8 mouse cellular contexts compared by ENCODE assay signal in genomic region chr11:49202071-49202470, GRCm38 (mm10). TPM values are rescaled to one million over a fixed set of nuclear protein-coding genes. Genes with fewer than 3 reads are reported as not detected.
DNase-seq lines count a peak whose midpoint lies in the region; ATAC-seq and TF ChIP-seq lines count a peak whose summit lies in the region.

No protein-coding gene starts in this region.

- H3K9me3 ChIP-seq in erythroblast, embryonic 14.5 days (ENCODE audit: control insufficient read depth, low read length) = peaks cover 5% of the 10 kb centered on the region
- H3K9me3 ChIP-seq in limb, embryonic 14.5 days (ENCODE audit: control insufficient read depth, low read length) = no peaks in the 10 kb centered on the region
- H3K9me3 ChIP-seq in stomach, postnatal 0 days (ENCODE audit: control insufficient read depth, low read length) = no peaks in the 10 kb centered on the region

- no peak for TF ChIP-seq CTCF in spleen, adult 2 months (IDR thresholded peaks at IDR 0.05; ENCODE audit: extremely low read depth, insufficient read depth, insufficient read length, insufficient replicate concordance)
- no peak for TF ChIP-seq CTCF in stomach, postnatal 0 days (IDR thresholded peaks at IDR 0.05; ENCODE audit: low read depth)

- ATAC-seq in erythroblast, adult 5-6 weeks (replicated peaks; ENCODE audit: low FRiP score, poor library complexity, severe bottlenecking) = no peak
- no peak for ATAC-seq in limb, embryonic 14.5 days (ENCODE audit: low FRiP score, low read depth)
- ATAC-seq in stomach, postnatal 0 days (ENCODE audit: low FRiP score, low TSS enrichment) = no peak
- ATAC-seq in frontal cortex, adult (ENCODE audit: low TSS enrichment) = no peak

- H3K4me3 ChIP-seq in erythroblast, embryonic 14.5 days (replicated peaks) = peak overlapping the region; percentile 87
- no peak overlapping the region for H3K4me3 ChIP-seq in spleen, adult 2 months (ENCODE audit: extremely low read depth, insufficient read depth, insufficient read length)
- H3K4me3 ChIP-seq in limb, embryonic 14.5 days (replicated peaks; ENCODE audit: low read length) = peak overlapping the region; percentile 83
- peak overlapping the region; percentile 85 for H3K4me3 ChIP-seq in stomach, postnatal 0 days (ENCODE audit: low read depth, low read length)

- peak overlapping the region; percentile 98 for H3K27ac ChIP-seq in spleen, adult 2 months (ENCODE audit: insufficient read depth, low read length)
- peak overlapping the region; percentile 99; the same call in 1 of the 2 replicates for H3K27ac ChIP-seq in limb, embryonic 14.5 days (replicated peaks; ENCODE audit: low read depth, low read length)
- peak overlapping the region; percentile 99 for H3K27ac ChIP-seq in stomach, postnatal 0 days (replicated peaks)

- peaks cover 9% of the 10 kb centered on the region for H3K36me3 ChIP-seq in erythroblast, embryonic 14.5 days (ENCODE audit: control insufficient read depth)
- H3K36me3 ChIP-seq in spleen, adult 2 months (ENCODE audit: control insufficient read depth, insufficient read depth, low read length) = peaks cover 6% of the 10 kb centered on the region; the same call in 1 of the 2 replicates
- H3K36me3 ChIP-seq in limb, embryonic 14.5 days (ENCODE audit: control insufficient read depth, insufficient read depth, low read length) = peaks cover 9% of the 10 kb centered on the region
- H3K36me3 ChIP-seq in stomach, postnatal 0 days (ENCODE audit: control insufficient read depth, insufficient read depth, low read length) = no peaks in the 10 kb centered on the region

- 39% methylated on average over 2 of the region's 2 CpGs for WGBS in spleen, adult 2 months
- WGBS in limb, embryonic 14.5 days = 45% methylated on average over 2 of the region's 2 CpGs
- WGBS in stomach, postnatal 0 days = 40% methylated on average over 2 of the region's 2 CpGs

- no peak for TF ChIP-seq POLR2A in spleen, adult 2 months (IDR thresholded peaks at IDR 0.05; ENCODE audit: low read depth, low read length)
- TF ChIP-seq POLR2A in limb, embryonic 14.5 days (IDR thresholded peaks at IDR 0.05; ENCODE audit: borderline replicate concordance, extremely low read depth, insufficient read depth, insufficient read length) = no peak

- peaks cover 45% of the 10 kb centered on the region for H3K4me1 ChIP-seq in erythroblast, embryonic 14.5 days (ENCODE audit: control insufficient read depth)
- H3K4me1 ChIP-seq in spleen, adult 2 months (ENCODE audit: control insufficient read depth, insufficient read depth, insufficient read length) = peaks cover 7% of the 10 kb centered on the region
- peaks cover 4% of the 10 kb centered on the region for H3K4me1 ChIP-seq in limb, embryonic 14.5 days (ENCODE audit: control insufficient read depth, insufficient read depth, low read length)
- H3K4me1 ChIP-seq in stomach, postnatal 0 days (replicated peaks; ENCODE audit: control insufficient read depth, insufficient read depth) = peaks cover 4% of the 10 kb centered on the region; the same call in 1 of the 2 replicates

- peak overlapping the region; percentile 80 for H3K4me2 ChIP-seq in limb, embryonic 14.5 days (replicated peaks; ENCODE audit: low read depth, low read length, severe bottlenecking)
- peak overlapping the region; percentile 83 for H3K4me2 ChIP-seq in stomach, postnatal 0 days (replicated peaks; ENCODE audit: low read depth)

- DNase-seq in spleen, adult 2 months (ENCODE audit: low read depth in 1 of 2, low spot score in 2 of 2) = no peak
- no peak for DNase-seq in spleen, postnatal 4 days (ENCODE audit: low spot score in 2 of 2)
- DNase-seq in limb, embryonic 14.5 days (ENCODE audit: low spot score) = no peak
- no peak for DNase-seq in stomach, postnatal 0 days (ENCODE audit: low spot score)
- DNase-seq in cerebellum, postnatal 4 days (ENCODE audit: low spot score in 2 of 2) = no peak

- peak overlapping the region; percentile 99 for H3K9ac ChIP-seq in limb, embryonic 14.5 days (ENCODE audit: low read depth, low read length, severe bottlenecking)
- peak overlapping the region; percentile 93 for H3K9ac ChIP-seq in stomach, postnatal 0 days (ENCODE audit: low read length)

- no peak for TF ChIP-seq EP300 in stomach, postnatal 0 days (optimal IDR thresholded peaks at IDR 0.05)

- H3K27me3 ChIP-seq in erythroblast, embryonic 14.5 days (ENCODE audit: control insufficient read depth) = no peaks in the 10 kb centered on the region
- H3K27me3 ChIP-seq in spleen, adult 2 months (ENCODE audit: control insufficient read depth, insufficient read depth, low read length) = no peaks in the 10 kb centered on the region
- H3K27me3 ChIP-seq in limb, embryonic 14.5 days (ENCODE audit: control insufficient read depth, insufficient read depth, low read length) = no peaks in the 10 kb centered on the region
- no peaks in the 10 kb centered on the region for H3K27me3 ChIP-seq in stomach, postnatal 0 days (ENCODE audit: control insufficient read depth, insufficient read depth, low read length)

RNA-seq across cellular contexts. Expression of gene Zfp62, which starts 1.0 kb away (rescaled TPM):
- polyA plus RNA-seq in erythroblast, embryonic 14.5 days (2012) = 0.02 and 0.16 TPM in 2 replicates
- total RNA-seq in erythroblast, adult 5-6 weeks (2015; ENCODE audit: low replicate concordance) = 18.6 and 25.4 TPM in 2 replicates
- total RNA-seq in erythroblast, adult 5-6 weeks (2017; ENCODE audit: low replicate concordance) = 14.8 and 28.9 TPM in 2 replicates
- 1.4 and 2.4 TPM in 2 replicates for polyA plus RNA-seq in spleen, adult 2 months (2012; rRNA removed)
- polyA plus RNA-seq in limb, embryonic 14.5 days (2012; rRNA removed) = 14.9 and 22.1 TPM in 2 replicates
- polyA plus RNA-seq in limb, embryonic 14.5 days (2014; fragmentation: Nextera tagmentation; extraction: Ambion mirVana) = 38.0 and 43.1 TPM in 2 replicates
- 9.9 and 10.0 TPM in 2 replicates for polyA plus RNA-seq in stomach, postnatal 0 days (2015; fragmentation: Nextera tagmentation; extraction: Ambion mirVana)

RNA-seq across cellular contexts. Expression of gene Btnl9, which starts 15.1 kb away (rescaled TPM):
- not detected in 2 replicates for polyA plus RNA-seq in erythroblast, embryonic 14.5 days (2012)
- 0.84 and 2.3 TPM in 2 replicates for total RNA-seq in erythroblast, adult 5-6 weeks (2015; ENCODE audit: low replicate concordance)
- 3.1 and 5.7 TPM in 2 replicates for total RNA-seq in erythroblast, adult 5-6 weeks (2017; ENCODE audit: low replicate concordance)
- 3.9 and 6.9 TPM in 2 replicates for polyA plus RNA-seq in spleen, adult 2 months (2012; rRNA removed)
- polyA plus RNA-seq in limb, embryonic 14.5 days (2012; rRNA removed) = 2.0 and 2.2 TPM in 2 replicates
- polyA plus RNA-seq in limb, embryonic 14.5 days (2014; fragmentation: Nextera tagmentation; extraction: Ambion mirVana) = 0.58 and 1.7 TPM in 2 replicates
- 0.31 and 0.44 TPM in 2 replicates for polyA plus RNA-seq in stomach, postnatal 0 days (2015; fragmentation: Nextera tagmentation; extraction: Ambion mirVana)

RNA-seq across cellular contexts. Expression of gene Mgat1, which starts 41.9 kb away (rescaled TPM):
- 6.7 and 7.3 TPM in 2 replicates for polyA plus RNA-seq in erythroblast, embryonic 14.5 days (2012)
- 9.0 and 10.2 TPM in 2 replicates for total RNA-seq in erythroblast, adult 5-6 weeks (2015; ENCODE audit: low replicate concordance)
- total RNA-seq in erythroblast, adult 5-6 weeks (2017; ENCODE audit: low replicate concordance) = 11.4 and 17.0 TPM in 2 replicates
- 222 and 255 TPM in 2 replicates for polyA plus RNA-seq in spleen, adult 2 months (2012; rRNA removed)
- polyA plus RNA-seq in limb, embryonic 14.5 days (2012; rRNA removed) = 83.7 and 117 TPM in 2 replicates
- polyA plus RNA-seq in limb, embryonic 14.5 days (2014; fragmentation: Nextera tagmentation; extraction: Ambion mirVana) = 64.7 and 68.0 TPM in 2 replicates
- polyA plus RNA-seq in stomach, postnatal 0 days (2015; fragmentation: Nextera tagmentation; extraction: Ambion mirVana) = 42.7 and 43.4 TPM in 2 replicates

RNA-seq across cellular contexts. Expression of gene Olfr1394, which starts 47.9 kb away (rescaled TPM):
- polyA plus RNA-seq in erythroblast, embryonic 14.5 days (2012) = not detected in 2 replicates
- total RNA-seq in erythroblast, adult 5-6 weeks (2015; ENCODE audit: low replicate concordance) = not detected in 2 replicates
- total RNA-seq in erythroblast, adult 5-6 weeks (2017; ENCODE audit: low replicate concordance) = not detected in 2 replicates
- not detected in 2 replicates for polyA plus RNA-seq in spleen, adult 2 months (2012; rRNA removed)
- polyA plus RNA-seq in limb, embryonic 14.5 days (2012; rRNA removed) = not detected in 2 replicates
- not detected in 2 replicates for polyA plus RNA-seq in limb, embryonic 14.5 days (2014; fragmentation: Nextera tagmentation; extraction: Ambion mirVana)
- polyA plus RNA-seq in stomach, postnatal 0 days (2015; fragmentation: Nextera tagmentation; extraction: Ambion mirVana) = not detected in 2 replicates

RNA-seq across cellular contexts. Expression of gene Olfr1395, which starts 60.0 kb away (rescaled TPM):
- polyA plus RNA-seq in erythroblast, embryonic 14.5 days (2012) = not detected in 2 replicates
- not detected in 2 replicates for total RNA-seq in erythroblast, adult 5-6 weeks (2015; ENCODE audit: low replicate concordance)
- not detected in 2 replicates for total RNA-seq in erythroblast, adult 5-6 weeks (2017; ENCODE audit: low replicate concordance)
- not detected in 2 replicates for polyA plus RNA-seq in spleen, adult 2 months (2012; rRNA removed)
- not detected in 2 replicates for polyA plus RNA-seq in limb, embryonic 14.5 days (2012; rRNA removed)
- polyA plus RNA-seq in limb, embryonic 14.5 days (2014; fragmentation: Nextera tagmentation; extraction: Ambion mirVana) = not detected in 2 replicates
- polyA plus RNA-seq in stomach, postnatal 0 days (2015; fragmentation: Nextera tagmentation; extraction: Ambion mirVana) = not detected in 2 replicates
